Mouse (Mus musculus): Measurements from ENCODE around the gene Lefty1. TPM values are rescaled to one million over a fixed set of nuclear protein-coding genes. Genes with fewer than 3 reads are reported as not detected.

The Lefty1 gene
- polyA plus RNA-seq, 1 experiment from 2014 or later = 1.5 TPM

- ATAC-seq (ENCODE audit: insufficient number of reproducible peaks, insufficient read depth, low FRiP score, low read depth) = no peak
- no peaks in the 10 kb centered on the region for H3K9me3 ChIP-seq (ENCODE audit: control insufficient read depth, low read length)
- peaks cover 25 to 40% of the 10 kb centered on the region in 2 experiments; a peak in 3 of 4 replicates for H3K4me1 ChIP-seq (ENCODE audit: control insufficient read depth in 2 of 2, insufficient read depth in 2 of 2, low read length in 2 of 2)
- no peaks in the 10 kb centered on the region for H3K27me3 ChIP-seq (ENCODE audit: control insufficient read depth, insufficient read depth, low read length)
- H3K27ac ChIP-seq (replicated peaks in 1 of 2; ENCODE audit: control insufficient read depth in 1 of 2, insufficient read depth in 1 of 2, low read depth in 2 of 2, low read length in 2 of 2) = peak overlapping the region in 1 of 2 experiments; percentile 4; a peak in 1 of 4 replicates
- 79% methylated on average over 4 of the region's 4 CpGs for WGBS
- H3K4me2 ChIP-seq (ENCODE audit: low read length) = no peak overlapping the region
- H3K36me3 ChIP-seq (ENCODE audit: control insufficient read depth, insufficient read depth, low read length) = peaks cover 29% of the 10 kb centered on the region
- no peak overlapping the region for H3K4me3 ChIP-seq (ENCODE audit: control insufficient read depth in 1 of 2, insufficient read depth in 1 of 2, low read depth in 1 of 2, low read length in 2 of 2)
- H3K9ac ChIP-seq (ENCODE audit: low read length) = no peak overlapping the region
Measured at GRCm38 (mm10) chr1:180944553-180944952, 9.7 kb downstream of the Lefty1 start.

DNA sequence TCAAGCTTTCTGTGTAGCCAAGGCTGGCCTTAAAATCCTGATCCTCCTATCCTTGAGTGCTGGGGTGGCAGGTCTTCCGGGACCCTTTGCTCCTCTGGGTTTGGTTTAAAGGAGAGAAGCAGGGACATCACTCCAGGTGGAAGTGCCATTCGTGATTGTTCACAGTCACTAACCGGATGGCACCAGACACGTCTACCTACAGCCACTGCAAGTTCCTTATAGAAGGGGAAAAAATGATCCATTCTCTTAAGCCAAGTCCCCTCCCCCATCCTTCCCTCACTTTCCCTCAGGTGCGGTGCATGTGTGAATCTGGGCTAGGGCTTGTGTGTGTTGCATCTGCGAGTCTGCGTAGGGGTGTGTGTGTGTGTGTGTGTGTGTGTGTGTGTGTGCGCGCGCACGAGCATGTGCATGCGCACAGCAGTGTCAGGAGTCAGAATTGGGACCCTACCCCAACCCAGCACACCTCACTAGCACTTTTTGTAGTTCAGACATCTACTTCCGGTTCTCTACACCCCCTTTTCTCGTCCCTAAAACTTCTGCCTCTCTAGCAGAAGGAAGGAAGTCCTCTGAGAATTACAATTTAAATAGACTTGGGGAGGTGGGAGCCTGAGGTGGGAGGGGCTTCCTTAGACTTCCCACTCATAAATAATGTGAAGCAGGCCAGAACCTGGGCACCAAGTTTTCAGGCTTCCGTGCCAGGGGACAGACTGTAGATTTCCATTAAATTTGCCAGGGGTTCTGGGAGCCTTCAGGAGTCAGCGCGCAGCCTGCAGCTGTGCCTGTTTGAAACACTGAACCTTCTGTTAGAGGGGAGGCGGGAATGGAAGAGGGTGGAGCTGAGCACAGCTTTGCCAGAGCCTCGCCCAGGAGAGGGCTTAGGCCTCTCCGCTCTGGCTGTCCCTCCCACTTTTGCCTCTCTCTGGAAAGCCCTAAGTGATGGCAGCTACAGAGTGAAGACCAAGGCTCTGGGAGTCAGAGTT is 10.5 kb downstream of the Lefty1 start:
- Histone ChIP-seq H3K27me3 (ENCODE audit: control insufficient read depth, insufficient read depth, low read length) (no peaks in the 10 kb centered on the region), H3K36me3 (ENCODE audit: control insufficient read depth, insufficient read depth, low read length) (peaks cover 37% of the 10 kb centered on the region), H3K9me3 (ENCODE audit: control insufficient read depth, low read length) (no peaks in the 10 kb centered on the region), H3K4me3 (ENCODE audit: control insufficient read depth in 1 of 2, insufficient read depth in 1 of 2, low read depth in 1 of 2, low read length in 2 of 2) (no peak overlapping the region), H3K9ac (ENCODE audit: low read length) (0 out of 2 replicates have a peak overlapping the region, but pooled peaks have one; percentile 1), H3K27ac (replicated peaks in 1 of 2; ENCODE audit: control insufficient read depth in 1 of 2, insufficient read depth in 1 of 2, low read depth in 2 of 2, low read length in 2 of 2) (peak overlapping the region; percentile 4 to 23; a peak in 3 of 4 replicates), H3K4me1 (ENCODE audit: control insufficient read depth in 2 of 2, insufficient read depth in 2 of 2, low read length in 2 of 2) (peaks cover 25 to 40% of the 10 kb centered on the region in 2 experiments; a peak in 3 of 4 replicates), H3K4me2 (ENCODE audit: low read length) (peak overlapping the region; percentile 29)
- ATAC-seq (ENCODE audit: insufficient number of reproducible peaks, insufficient read depth, low FRiP score, low read depth) = peak; percentile 40
- 34% methylated on average over 20 of the region's 20 CpGs for WGBS

DNA sequence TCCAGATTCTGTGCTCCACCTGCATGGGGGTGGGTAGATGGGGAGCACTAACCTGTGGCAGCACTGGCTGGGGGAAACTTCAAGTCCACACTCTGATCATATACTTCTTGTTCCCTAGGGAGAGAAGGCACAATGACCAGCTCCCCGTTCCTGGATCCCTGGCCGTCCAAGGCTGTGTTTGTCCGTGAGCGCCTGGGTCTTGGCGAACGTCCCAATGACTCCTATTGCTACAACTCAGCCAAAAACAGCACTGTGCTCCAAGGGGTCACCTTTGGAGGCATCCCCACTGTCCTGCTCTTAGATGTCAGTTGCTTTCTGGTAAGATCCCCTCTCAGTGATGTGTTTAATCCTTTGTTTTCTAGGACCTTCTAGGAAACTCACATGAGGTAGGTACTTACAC is 11.6 kb downstream of the Lefty1 start:
- H3K9ac ChIP-seq (ENCODE audit: low read length) = no peak overlapping the region
- 72% methylated on average over 6 of the region's 6 CpGs for WGBS

DNA sequence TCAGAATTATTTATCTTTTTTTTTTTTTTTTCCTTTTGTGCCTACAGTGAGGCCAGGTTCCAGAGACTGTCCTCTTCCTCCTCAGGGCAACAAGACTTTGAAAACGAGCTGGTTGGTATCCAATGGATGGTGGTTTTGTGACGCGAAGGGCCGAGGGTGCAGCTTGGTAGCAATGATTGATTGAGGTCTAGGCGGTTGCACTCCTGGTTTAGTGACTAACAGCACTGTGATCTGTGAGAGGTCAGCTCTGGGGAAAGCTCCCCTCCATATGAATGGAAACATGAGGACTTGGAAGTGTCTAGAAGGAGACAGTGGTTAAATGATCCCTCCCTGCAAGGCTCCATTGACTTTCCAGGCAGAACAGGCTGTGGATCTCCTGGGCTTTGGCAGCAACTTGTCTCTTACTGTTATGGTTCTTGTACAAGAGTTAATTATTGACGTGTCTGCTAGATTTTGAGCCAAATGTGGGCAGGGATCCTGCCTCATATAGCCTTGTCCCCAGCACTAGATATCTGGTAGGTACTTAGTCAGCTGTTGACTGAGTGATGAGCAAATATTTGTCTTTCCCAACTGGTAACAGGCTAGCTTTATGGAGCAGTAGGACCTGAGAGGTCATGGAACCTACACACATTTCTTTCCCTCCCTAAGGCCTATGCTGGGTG is 17.4 kb downstream of the Lefty1 start:
- Histone ChIP-seq H3K27ac (replicated peaks in 1 of 2; ENCODE audit: control insufficient read depth in 1 of 2, insufficient read depth in 1 of 2, low read depth in 2 of 2, low read length in 2 of 2) (no peak overlapping the region), H3K36me3 (ENCODE audit: control insufficient read depth, insufficient read depth, low read length) (peaks cover 84% of the 10 kb centered on the region), H3K4me1 (ENCODE audit: control insufficient read depth in 2 of 2, insufficient read depth in 2 of 2, low read length in 2 of 2) (no peaks in the 10 kb centered on the region), H3K4me2 (ENCODE audit: low read length) (no peak overlapping the region), H3K27me3 (ENCODE audit: control insufficient read depth, insufficient read depth, low read length) (no peaks in the 10 kb centered on the region), H3K4me3 (ENCODE audit: control insufficient read depth in 1 of 2, insufficient read depth in 1 of 2, low read depth in 1 of 2, low read length in 2 of 2) (no peak overlapping the region), H3K9ac (ENCODE audit: low read length) (no peak overlapping the region), H3K9me3 (ENCODE audit: control insufficient read depth, low read length) (no peaks in the 10 kb centered on the region)
- ATAC-seq (ENCODE audit: insufficient number of reproducible peaks, insufficient read depth, low FRiP score, low read depth) = no peak
- WGBS = 83% methylated on average over 6 of the region's 6 CpGs

More for the DNA sequence above, 11.6 kb downstream of the Lefty1 start:
- Histone ChIP-seq H3K27me3 (ENCODE audit: control insufficient read depth, insufficient read depth, low read length) (no peaks in the 10 kb centered on the region), H3K4me3 (ENCODE audit: control insufficient read depth in 1 of 2, insufficient read depth in 1 of 2, low read depth in 1 of 2, low read length in 2 of 2) (no peak overlapping the region), H3K9me3 (ENCODE audit: control insufficient read depth, low read length) (no peaks in the 10 kb centered on the region), H3K36me3 (ENCODE audit: control insufficient read depth, insufficient read depth, low read length) (peaks cover 42% of the 10 kb centered on the region), H3K4me2 (ENCODE audit: low read length) (no peak overlapping the region), H3K4me1 (ENCODE audit: control insufficient read depth in 2 of 2, insufficient read depth in 2 of 2, low read length in 2 of 2) (peaks cover 25 to 35% of the 10 kb centered on the region in 2 experiments; a peak in 3 of 4 replicates), H3K27ac (replicated peaks in 1 of 2; ENCODE audit: control insufficient read depth in 1 of 2, insufficient read depth in 1 of 2, low read depth in 2 of 2, low read length in 2 of 2) (no peak overlapping the region)
- ATAC-seq (ENCODE audit: insufficient number of reproducible peaks, insufficient read depth, low FRiP score, low read depth) = no peak

DNA sequence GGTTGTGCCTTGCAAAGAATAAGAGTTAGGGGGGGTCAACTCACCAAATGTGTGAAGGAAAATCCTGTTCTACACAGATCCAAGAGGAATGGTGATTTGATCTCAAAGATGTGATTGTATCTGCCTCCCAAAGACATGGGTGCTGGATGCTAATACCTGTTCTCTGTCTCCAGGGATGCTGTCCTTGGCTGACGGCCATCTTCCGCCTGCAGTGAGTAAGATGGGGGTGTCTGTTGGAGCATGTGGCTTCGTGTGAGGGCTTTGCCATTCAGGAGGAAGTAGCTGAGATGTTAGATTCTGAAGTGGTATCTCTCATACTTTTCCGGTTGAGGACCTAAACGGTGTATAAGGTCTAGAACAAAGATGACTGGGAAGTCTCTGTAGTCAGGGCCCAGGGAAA is 18.0 kb downstream of the Lefty1 start:
- no peak overlapping the region for H3K4me3 ChIP-seq (ENCODE audit: control insufficient read depth in 1 of 2, insufficient read depth in 1 of 2, low read depth in 1 of 2, low read length in 2 of 2)
- H3K4me2 ChIP-seq (ENCODE audit: low read length) = no peak overlapping the region
- H3K27me3 ChIP-seq (ENCODE audit: control insufficient read depth, insufficient read depth, low read length) = no peaks in the 10 kb centered on the region
- no peak overlapping the region for H3K27ac ChIP-seq (replicated peaks in 1 of 2; ENCODE audit: control insufficient read depth in 1 of 2, insufficient read depth in 1 of 2, low read depth in 2 of 2, low read length in 2 of 2)
- no peak for ATAC-seq (ENCODE audit: insufficient number of reproducible peaks, insufficient read depth, low FRiP score, low read depth)
- no peak overlapping the region for H3K9ac ChIP-seq (ENCODE audit: low read length)
- WGBS = 88% methylated on average over 5 of the region's 5 CpGs
- H3K36me3 ChIP-seq (ENCODE audit: control insufficient read depth, insufficient read depth, low read length) = peaks cover 85% of the 10 kb centered on the region
- H3K4me1 ChIP-seq (ENCODE audit: control insufficient read depth in 2 of 2, insufficient read depth in 2 of 2, low read length in 2 of 2) = no peaks in the 10 kb centered on the region
- H3K9me3 ChIP-seq (ENCODE audit: control insufficient read depth, low read length) = no peaks in the 10 kb centered on the region

DNA sequence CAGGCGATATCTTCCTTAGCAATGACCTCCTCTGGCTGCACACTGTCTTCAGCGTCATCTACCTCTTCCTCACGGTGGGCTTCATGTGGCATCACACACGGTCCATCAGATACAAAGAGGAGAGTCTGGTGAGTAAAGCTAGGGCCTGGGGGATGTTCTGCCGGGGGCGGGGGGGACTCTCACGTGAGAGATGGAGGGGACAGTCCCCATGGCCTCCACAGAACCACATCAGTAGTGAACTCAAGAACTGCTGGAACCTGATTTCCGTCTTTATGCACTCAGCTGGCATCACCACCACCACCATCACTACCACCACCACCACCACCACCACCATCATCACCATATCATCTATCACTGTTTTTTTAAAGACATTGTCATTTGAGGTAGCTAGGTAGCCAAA is 21.6 kb downstream of the Lefty1 start:
- H3K27me3 ChIP-seq (ENCODE audit: control insufficient read depth, insufficient read depth, low read length) = no peaks in the 10 kb centered on the region
- H3K4me2 ChIP-seq (ENCODE audit: low read length) = no peak overlapping the region
- peaks cover 85% of the 10 kb centered on the region for H3K36me3 ChIP-seq (ENCODE audit: control insufficient read depth, insufficient read depth, low read length)
- H3K27ac ChIP-seq (replicated peaks in 1 of 2; ENCODE audit: control insufficient read depth in 1 of 2, insufficient read depth in 1 of 2, low read depth in 2 of 2, low read length in 2 of 2) = 0 out of 4 replicates have a peak overlapping the region, but pooled peaks of 1 of the 2 experiments have one; percentile 6
- no peak for ATAC-seq (ENCODE audit: insufficient number of reproducible peaks, insufficient read depth, low FRiP score, low read depth)
- no peak overlapping the region for H3K9ac ChIP-seq (ENCODE audit: low read length)
- WGBS = 87% methylated on average over 8 of the region's 8 CpGs
- H3K4me1 ChIP-seq (ENCODE audit: control insufficient read depth in 2 of 2, insufficient read depth in 2 of 2, low read length in 2 of 2) = no peaks in the 10 kb centered on the region
- no peak overlapping the region for H3K4me3 ChIP-seq (ENCODE audit: control insufficient read depth in 1 of 2, insufficient read depth in 1 of 2, low read depth in 1 of 2, low read length in 2 of 2)
- H3K9me3 ChIP-seq (ENCODE audit: control insufficient read depth, low read length) = no peaks in the 10 kb centered on the region

DNA sequence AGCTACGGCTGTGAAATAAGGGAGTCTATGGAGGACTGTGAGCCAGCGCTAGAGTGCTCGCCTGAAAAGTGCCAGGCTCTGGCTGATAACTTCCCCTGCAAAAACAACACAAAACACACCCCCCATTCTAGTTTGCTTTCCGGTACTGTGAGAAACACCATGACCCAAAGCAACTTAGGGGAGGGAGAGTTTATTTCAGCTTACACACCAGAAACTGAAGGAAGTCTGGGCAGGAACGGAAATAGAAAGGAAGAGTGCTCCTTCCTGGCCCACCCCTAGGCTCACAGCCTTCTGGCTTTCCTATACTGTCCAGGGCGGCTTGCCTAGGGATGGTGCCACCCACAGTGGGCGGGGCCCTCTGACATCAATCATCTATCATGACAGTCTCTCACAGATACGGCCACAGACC is 22.2 kb downstream of the Lefty1 start:
- Histone ChIP-seq H3K4me1 (ENCODE audit: control insufficient read depth in 2 of 2, insufficient read depth in 2 of 2, low read length in 2 of 2) (no peaks in the 10 kb centered on the region), H3K36me3 (ENCODE audit: control insufficient read depth, insufficient read depth, low read length) (peaks cover 86% of the 10 kb centered on the region), H3K9ac (ENCODE audit: low read length) (no peak overlapping the region), H3K27ac (replicated peaks in 1 of 2; ENCODE audit: control insufficient read depth in 1 of 2, insufficient read depth in 1 of 2, low read depth in 2 of 2, low read length in 2 of 2) (0 out of 4 replicates have a peak overlapping the region, but pooled peaks of 1 of the 2 experiments have one; percentile 6), H3K27me3 (ENCODE audit: control insufficient read depth, insufficient read depth, low read length) (no peaks in the 10 kb centered on the region), H3K9me3 (ENCODE audit: control insufficient read depth, low read length) (no peaks in the 10 kb centered on the region), H3K4me3 (ENCODE audit: control insufficient read depth in 1 of 2, insufficient read depth in 1 of 2, low read depth in 1 of 2, low read length in 2 of 2) (no peak overlapping the region), H3K4me2 (ENCODE audit: low read length) (no peak overlapping the region)
- ATAC-seq (ENCODE audit: insufficient number of reproducible peaks, insufficient read depth, low FRiP score, low read depth) = peak; percentile 75
- 70% methylated on average over 8 of the region's 8 CpGs for WGBS
